Mouse (Mus musculus): ENCODE results near the gene Hnrnpc.

GRCm38 (mm10) chr14:52140577-52141444 lies 37.0 kb upstream of the Hnrnpc start:
- TF ChIP-seq CTCF (IDR thresholded peaks at IDR 0.05; ENCODE audit: borderline replicate concordance, insufficient read depth, low read depth, low read length): no peak
- no peak for TF ChIP-seq POLR2A (IDR thresholded peaks at IDR 0.05; ENCODE audit: borderline replicate concordance, insufficient read depth, low read length)
